Mouse (Mus musculus) forebrain, embryonic 11.5 days (tissue): ENCODE measurements around the gene Mtg2. TPM values are rescaled to one million over a fixed set of nuclear protein-coding genes. Genes with fewer than 3 reads are reported as not detected.

ENCODE experiments used
- ATAC-seq: fragments of 200-750 bp; cut with Nextera tagmentation; replicated peaks from 2 replicates; pipeline ENCODE4 v1.8.0; 2017; ENCODE audit warnings: moderate TSS enrichment; ENCODE audit not compliant: low FRiP score
- DNase-seq: peaks from one replicate; pipeline ENCODE4 v3.0.0-alpha.2; 2017; ENCODE audit warnings: low spot score
- H3K27ac ChIP-seq: fragments of 300-500 bp; sonication (generic); 2 replicates; pipeline ENCODE4 v1.5.1; 2014; ENCODE audit warnings: low read depth, low read length
- H3K27me3 ChIP-seq: fragments of 300-500 bp; sonication (generic); 2 replicates; pipeline ENCODE4 v1.6.1; 2014; ENCODE audit warnings: mild to moderate bottlenecking, low read length, mixed read lengths; ENCODE audit not compliant: control insufficient read depth, insufficient read depth
- H3K36me3 ChIP-seq: fragments of 300-500 bp; sonication (generic); 2 replicates; pipeline ENCODE4 v1.6.1; 2014; ENCODE audit warnings: mild to moderate bottlenecking, low read length, moderate library complexity, mixed read lengths; ENCODE audit not compliant: control insufficient read depth, insufficient read depth
- H3K4me1 ChIP-seq: fragments of 300-500 bp; sonication (generic); replicated peaks from 2 replicates; pipeline ENCODE4 v1.6.1; 2014; ENCODE audit warnings: low read length, mixed read lengths; ENCODE audit not compliant: control insufficient read depth, insufficient read depth
- H3K4me2 ChIP-seq: fragments of 300-500 bp; sonication (generic); 2 replicates; pipeline ENCODE4 v1.6.1; 2014; ENCODE audit warnings: low read depth, mild to moderate bottlenecking, low read length, moderate library complexity, mixed read lengths; ENCODE audit not compliant: severe bottlenecking
- H3K4me3 ChIP-seq: fragments of 300-500 bp; sonication (generic); 2 replicates; pipeline ENCODE4 v1.5.1; 2014; ENCODE audit warnings: low read depth, low read length
- H3K9ac ChIP-seq: fragments of 300-500 bp; sonication (generic); 2 replicates; pipeline ENCODE4 v1.6.1; 2014; ENCODE audit warnings: low read length
- H3K9me3 ChIP-seq: fragments of 300-500 bp; sonication (generic); 2 replicates; pipeline ENCODE4 v1.6.1; 2016; ENCODE audit warnings: low read length, mixed read lengths; ENCODE audit not compliant: control insufficient read depth
- WGBS: fragments of 180-500 bp; shearing (Covaris S2); extraction: QIAGEN DNeasy Blood & Tissue Kit; methylation state at CpG from one replicate; pipeline ENCODE4 v1.1.7; 2014; 5-methylcytosine and 5-hydroxymethylcytosine counted together
- polyA plus RNA-seq: library from polyadenylated mRNA; unstranded; fragments of >200 nt; fragmentation: Nextera tagmentation; extraction: Ambion mirVana; gene quantifications from 2 replicates; pipeline ENCODE4 v1.2.1, GENCODE M21; 2014

The Mtg2 gene
- polyA plus RNA-seq, 1 experiment from 2014 or later: 32.3 TPM

GRCm38 (mm10) chr2:180095711-180096110 is 25.3 kb downstream of the Mtg2 start:
- Histone ChIP-seq H3K9ac (no peak overlapping the region), H3K27me3 (peaks cover 8% of the 10 kb centered on the region; the same call in 1 of the 2 replicates), H3K4me3 (no peak overlapping the region), H3K36me3 (no peaks in the 10 kb centered on the region), H3K9me3 (no peaks in the 10 kb centered on the region), H3K27ac (no peak overlapping the region), H3K4me2 (no peak overlapping the region), H3K4me1 (peaks cover 7% of the 10 kb centered on the region; the same call in 1 of the 2 replicates)
- ATAC-seq (peak; percentile 39; the same call in 1 of the 2 replicates), DNase-seq (no peak)
- WGBS: 35% methylated on average over 5 of the region's 5 CpGs

DNA sequence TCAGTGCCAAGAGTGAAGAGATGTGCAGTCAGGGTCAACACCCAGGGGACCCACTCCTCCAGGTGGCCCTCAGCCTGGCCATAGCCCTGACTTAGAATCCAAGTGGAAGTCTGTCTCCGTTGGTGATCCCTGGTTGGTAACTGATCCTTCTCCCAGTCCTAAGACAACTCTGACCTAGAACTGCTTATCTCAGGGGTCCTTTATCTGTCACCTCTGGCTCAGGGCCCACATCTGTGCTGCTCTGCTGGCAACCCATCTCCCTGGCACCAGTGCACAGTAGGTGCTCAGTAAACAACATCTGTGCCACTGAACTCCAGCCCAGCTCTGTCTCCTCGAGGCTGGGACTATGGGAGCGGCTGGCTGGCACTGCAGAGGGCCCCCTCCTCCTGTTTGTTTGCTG is 27.2 kb downstream of the Mtg2 start:
- no peak overlapping the region for H3K4me3 ChIP-seq
- peaks cover 20% of the 10 kb centered on the region; the same call in 1 of the 2 replicates for H3K27me3 ChIP-seq
- no peaks in the 10 kb centered on the region for H3K9me3 ChIP-seq
- ATAC-seq: no peak
- WGBS: 49% methylated on average over 3 of the region's 3 CpGs
- DNase-seq: no peak
- H3K4me1 ChIP-seq: peaks cover 7% of the 10 kb centered on the region; the same call in 1 of the 2 replicates
- no peak overlapping the region for H3K9ac ChIP-seq
- 0 out of 2 replicates have a peak overlapping the region, but pooled peaks have one; percentile 18 for H3K27ac ChIP-seq
- no peak overlapping the region for H3K4me2 ChIP-seq
- H3K36me3 ChIP-seq: no peaks in the 10 kb centered on the region

- H3K4me2 ChIP-seq: no peak overlapping the region
- WGBS: 37% methylated on average over 5 of the region's 5 CpGs
- no peak overlapping the region for H3K27ac ChIP-seq
- no peak overlapping the region for H3K4me3 ChIP-seq
- ATAC-seq (peak; percentile 34; the same call in 1 of the 2 replicates), DNase-seq (no peak)
- peaks cover 26% of the 10 kb centered on the region for H3K27me3 ChIP-seq
- peaks cover 8% of the 10 kb centered on the region; the same call in 1 of the 2 replicates for H3K4me1 ChIP-seq
- H3K36me3 ChIP-seq: no peaks in the 10 kb centered on the region
- H3K9me3 ChIP-seq: no peaks in the 10 kb centered on the region
- no peak overlapping the region for H3K9ac ChIP-seq
Observed at GRCm38 (mm10) chr2:180098167-180098566, 27.8 kb downstream of the Mtg2 start.

DNA sequence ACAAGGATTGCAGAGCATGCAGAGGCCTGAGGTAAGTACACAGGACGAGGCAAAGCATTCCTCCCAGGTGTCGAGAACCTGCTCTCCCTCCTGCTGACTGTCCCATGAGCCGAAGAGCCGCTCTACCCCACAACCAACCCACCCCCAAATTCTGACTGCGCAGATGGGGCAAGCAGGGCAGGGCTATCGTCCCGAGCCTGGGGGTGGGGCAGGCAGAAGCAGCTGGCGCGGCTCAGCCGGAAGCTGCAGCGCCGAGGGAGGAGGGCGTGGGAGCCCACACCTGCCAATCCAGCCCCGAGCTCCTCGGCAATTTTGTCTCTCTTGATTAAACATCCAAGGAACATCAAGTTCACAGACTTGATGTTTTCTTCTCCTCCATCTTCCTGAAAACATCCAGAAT is 29.1 kb downstream of the Mtg2 start:
- Histone ChIP-seq H3K4me3 (no peak overlapping the region), H3K27ac (no peak overlapping the region), H3K9ac (no peak overlapping the region), H3K4me2 (no peak overlapping the region), H3K27me3 (peaks cover 40% of the 10 kb centered on the region), H3K36me3 (no peaks in the 10 kb centered on the region), H3K9me3 (no peaks in the 10 kb centered on the region), H3K4me1 (peaks cover 15% of the 10 kb centered on the region; the same call in 1 of the 2 replicates)
- ATAC-seq (no peak), DNase-seq (no peak)
- 19% methylated on average over 15 of the region's 15 CpGs for WGBS

GRCm38 (mm10) chr2:180103151-180103977 is 33.0 kb downstream of the Mtg2 start:
- Histone ChIP-seq H3K4me3 (peak overlapping the region; percentile 45), H3K4me2 (peak overlapping the region; percentile 81), H3K27ac (no peak overlapping the region), H3K9ac (peak overlapping the region; percentile 59), H3K27me3 (peaks cover 52% of the 10 kb centered on the region), H3K4me1 (peaks cover 15% of the 10 kb centered on the region; the same call in 1 of the 2 replicates), H3K9me3 (no peaks in the 10 kb centered on the region), H3K36me3 (no peaks in the 10 kb centered on the region)
- WGBS: 1% methylated on average over 51 of the region's 57 CpGs
- no peak for DNase-seq
- ATAC-seq: no peak

- Histone ChIP-seq H3K4me3 (peak within 1 kb of the TSS; percentile 45), H3K36me3 (no peaks in the 10 kb centered on the region), H3K4me2 (peak within 1 kb of the TSS; percentile 81), H3K9ac (peak within 1 kb of the TSS; percentile 59), H3K27ac (no peak within 1 kb of the TSS), H3K27me3 (peaks cover 51% of the 10 kb centered on the region), H3K9me3 (no peaks in the 10 kb centered on the region), H3K4me1 (peaks cover 15% of the 10 kb centered on the region; the same call in 1 of the 2 replicates)
- under 1% methylated on average over 72 of the region's 87 CpGs for WGBS
- ATAC-seq (peak; percentile 78), DNase-seq (peak; percentile 90)
Observed at GRCm38 (mm10) chr2:180103978-180104658, 33.7 kb downstream of the Mtg2 start, which contains the start of gene Hrh3. Gene Hrh3, minus strand, starts transcription at chr2:180104488.

DNA sequence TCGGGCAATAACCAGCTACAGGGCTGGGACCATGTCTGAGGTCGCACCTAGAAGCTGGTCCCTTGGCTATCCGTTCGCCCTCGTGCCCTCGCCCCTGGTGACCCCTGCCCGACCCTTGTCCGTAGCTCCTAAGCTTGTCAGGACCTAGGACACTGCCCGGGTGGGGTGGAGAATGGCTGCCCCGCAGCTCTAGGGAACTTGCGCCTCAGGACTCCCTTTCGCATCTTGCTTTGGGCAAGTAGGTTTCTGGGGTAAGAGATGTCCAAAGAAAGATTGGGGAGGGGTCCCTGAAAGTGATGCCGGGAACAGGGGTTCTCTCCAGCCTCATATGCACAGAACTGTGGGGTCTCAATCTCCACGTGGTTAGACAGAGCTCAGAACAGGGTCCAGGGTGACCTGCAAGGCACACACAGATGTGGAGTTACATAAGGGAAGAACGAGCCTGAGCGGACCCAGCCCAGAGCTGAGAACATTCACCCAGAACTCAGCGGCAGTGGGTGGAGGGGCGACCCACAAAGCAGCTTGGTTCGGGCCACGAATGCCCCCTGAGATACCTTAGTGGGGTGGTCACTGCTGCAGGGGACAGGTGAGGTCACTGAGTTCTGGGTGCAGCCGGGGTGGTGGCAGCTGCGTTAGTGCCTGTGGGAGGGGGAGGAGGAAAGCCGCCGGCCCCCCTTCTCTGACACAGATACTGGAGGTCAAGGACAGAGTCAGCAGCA is 34.4 kb downstream of the Mtg2 start:
- no peaks in the 10 kb centered on the region for H3K36me3 ChIP-seq
- peak overlapping the region; percentile 45 for H3K4me3 ChIP-seq
- no peaks in the 10 kb centered on the region for H3K9me3 ChIP-seq
- no peak for ATAC-seq
- H3K27ac ChIP-seq: no peak overlapping the region
- DNase-seq: no peak
- peaks cover 51% of the 10 kb centered on the region for H3K27me3 ChIP-seq
- no peak overlapping the region for H3K9ac ChIP-seq
- H3K4me2 ChIP-seq: peak overlapping the region; percentile 81
- WGBS: 8% methylated on average over 24 of the region's 24 CpGs
- H3K4me1 ChIP-seq: peaks cover 12% of the 10 kb centered on the region; the same call in 1 of the 2 replicates
